Mouse (Mus musculus) heart, postnatal 36 days (tissue): ENCODE measurements around the gene Arfgap2. TPM values are rescaled to one million over a fixed set of nuclear protein-coding genes. Genes with fewer than 3 reads are reported as not detected.

ENCODE experiments used
- DNase-seq, 2 experiments: peaks; one replicate each; pipeline ENCODE4 v3.0.0; 2021 to 2022
- intact Hi-C: fragments of 180-260 bp; cut with DNase I; formaldehyde crosslinking; loops from one replicate; pipeline ENCODE4 v1.15.1; 2025
- total RNA-seq, 2 experiments: library from RNA; stranded (reverse); gene quantifications; 2 replicates each; pipeline ENCODE4 v1.2.3; 2021

The Arfgap2 gene
- total RNA-seq, 2 experiments from 2014 or later: 57.1 to 60.9 TPM

DNA sequence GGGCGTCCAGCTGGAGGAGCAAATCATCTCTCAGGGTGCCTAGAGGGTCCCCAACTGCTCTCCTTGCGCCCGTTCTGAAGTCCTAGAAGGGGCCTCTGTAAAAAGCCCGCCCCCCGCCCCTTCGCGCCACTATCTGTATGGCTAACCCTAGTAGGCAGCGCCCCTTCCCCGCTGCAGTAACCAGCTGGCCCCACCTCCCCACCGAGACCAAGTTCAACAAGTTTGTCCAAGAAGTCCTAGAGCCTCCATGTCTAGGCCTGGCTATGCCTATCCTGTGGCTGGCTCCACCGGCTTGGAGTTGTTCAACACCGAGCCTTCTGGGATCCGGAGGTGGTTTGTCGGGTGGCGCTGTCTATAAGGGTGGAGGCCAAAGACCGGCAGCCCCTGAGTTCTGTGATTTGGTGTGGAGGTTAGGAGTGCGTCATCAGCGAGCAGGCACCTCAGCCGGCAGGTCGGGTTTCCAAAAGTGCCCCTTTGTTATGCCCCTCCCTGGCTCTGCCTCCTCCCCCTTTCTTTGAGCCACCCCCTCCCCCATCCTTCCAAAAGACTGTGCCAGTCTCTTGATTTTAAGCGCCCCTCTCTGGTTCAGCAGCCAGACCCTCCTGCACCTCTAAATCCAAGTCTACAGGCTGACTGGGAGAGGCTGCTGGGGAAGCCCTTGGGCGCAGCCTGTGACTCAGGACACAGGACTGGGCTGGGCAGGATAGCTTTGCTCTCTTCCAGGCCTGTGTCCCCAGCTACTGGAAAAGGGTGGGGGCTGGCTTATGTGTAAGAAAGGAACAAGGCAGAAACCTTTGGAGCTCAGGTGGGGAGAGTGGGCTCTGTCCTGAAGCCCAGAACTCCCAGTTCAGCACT lies 7.4 kb upstream of the Arfgap2 start:
- intact Hi-C loops: loop anchor here (5.0 kb wide), 1 partner anchor 140 kb away; the partner anchor contains the start of gene Mybpc3
- DNase-seq: peak; percentile 23 to 52

DNA sequence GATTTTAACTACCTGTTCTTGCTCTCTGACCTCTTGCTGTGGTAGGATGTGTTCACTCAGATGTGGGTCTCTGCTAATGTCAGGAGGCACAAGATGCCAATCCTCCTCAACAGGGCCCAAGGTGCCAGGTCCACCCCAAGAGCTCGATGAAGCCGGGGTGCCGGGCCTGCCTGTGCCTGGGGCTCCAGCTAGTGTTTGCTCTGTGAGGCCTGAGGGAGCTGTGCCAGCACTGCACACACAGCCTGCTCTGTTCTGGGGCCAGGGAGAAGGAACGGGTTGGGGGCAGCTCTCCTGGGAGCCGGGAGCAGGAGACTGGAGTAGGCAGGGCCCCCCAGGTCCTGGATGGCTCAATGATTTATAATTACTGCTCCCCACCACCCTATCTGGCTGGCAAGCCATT lies 6.7 kb upstream of the Arfgap2 start:
- intact Hi-C loops: loop anchor here (5.0 kb wide), 1 partner anchor 141 kb away; the partner anchor contains the start of gene Mybpc3
- DNase-seq: no peak

DNA sequence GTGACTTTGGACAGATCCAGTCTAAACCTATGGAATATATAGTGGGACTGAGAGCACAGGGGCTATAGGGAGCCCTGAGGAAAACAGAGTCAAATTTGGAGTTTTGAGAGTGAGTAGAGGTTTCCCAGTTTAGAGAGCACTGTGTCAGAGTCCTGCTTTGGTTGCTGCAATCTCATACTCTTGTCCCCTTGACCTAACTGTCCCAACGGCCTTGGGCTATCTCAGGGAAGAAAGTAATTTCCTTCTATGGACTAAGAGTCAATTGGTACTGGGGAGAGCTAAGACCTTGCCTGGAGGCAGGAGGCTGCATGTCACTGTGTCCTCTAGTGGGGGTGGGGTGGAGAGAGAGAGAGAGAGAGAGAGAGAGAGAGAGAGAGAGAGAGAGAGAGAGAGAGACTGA lies 5.9 kb upstream of the Arfgap2 start:
- DNase-seq: no peak
- intact Hi-C loops: loop anchor here (5.0 kb wide), 1 partner anchor 142 kb away; the partner anchor contains the start of gene Mybpc3

DNA sequence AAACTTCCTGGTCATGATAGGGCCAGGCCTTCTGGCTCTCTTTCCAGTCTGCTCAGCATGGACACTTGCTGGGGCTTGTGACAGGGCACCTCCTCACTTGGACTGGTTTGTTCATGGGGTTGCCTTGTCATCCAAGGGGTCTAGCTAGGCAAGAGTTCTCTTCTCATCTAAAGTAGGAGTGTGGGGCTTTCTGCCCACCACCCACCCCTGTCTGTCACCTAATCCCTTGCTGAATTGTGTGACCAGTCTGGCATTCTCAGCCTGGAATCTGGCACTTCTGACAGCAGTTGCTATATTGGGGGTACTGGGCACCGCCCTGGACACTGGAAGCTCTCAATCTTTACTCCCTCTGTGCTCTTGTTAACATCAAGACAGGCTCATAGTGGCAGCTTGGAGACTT lies 5.3 kb upstream of the Arfgap2 start:
- intact Hi-C loops: loop anchor here (5.0 kb wide), 1 partner anchor 142 kb away; the partner anchor contains the start of gene Mybpc3
- DNase-seq: no peak

DNA sequence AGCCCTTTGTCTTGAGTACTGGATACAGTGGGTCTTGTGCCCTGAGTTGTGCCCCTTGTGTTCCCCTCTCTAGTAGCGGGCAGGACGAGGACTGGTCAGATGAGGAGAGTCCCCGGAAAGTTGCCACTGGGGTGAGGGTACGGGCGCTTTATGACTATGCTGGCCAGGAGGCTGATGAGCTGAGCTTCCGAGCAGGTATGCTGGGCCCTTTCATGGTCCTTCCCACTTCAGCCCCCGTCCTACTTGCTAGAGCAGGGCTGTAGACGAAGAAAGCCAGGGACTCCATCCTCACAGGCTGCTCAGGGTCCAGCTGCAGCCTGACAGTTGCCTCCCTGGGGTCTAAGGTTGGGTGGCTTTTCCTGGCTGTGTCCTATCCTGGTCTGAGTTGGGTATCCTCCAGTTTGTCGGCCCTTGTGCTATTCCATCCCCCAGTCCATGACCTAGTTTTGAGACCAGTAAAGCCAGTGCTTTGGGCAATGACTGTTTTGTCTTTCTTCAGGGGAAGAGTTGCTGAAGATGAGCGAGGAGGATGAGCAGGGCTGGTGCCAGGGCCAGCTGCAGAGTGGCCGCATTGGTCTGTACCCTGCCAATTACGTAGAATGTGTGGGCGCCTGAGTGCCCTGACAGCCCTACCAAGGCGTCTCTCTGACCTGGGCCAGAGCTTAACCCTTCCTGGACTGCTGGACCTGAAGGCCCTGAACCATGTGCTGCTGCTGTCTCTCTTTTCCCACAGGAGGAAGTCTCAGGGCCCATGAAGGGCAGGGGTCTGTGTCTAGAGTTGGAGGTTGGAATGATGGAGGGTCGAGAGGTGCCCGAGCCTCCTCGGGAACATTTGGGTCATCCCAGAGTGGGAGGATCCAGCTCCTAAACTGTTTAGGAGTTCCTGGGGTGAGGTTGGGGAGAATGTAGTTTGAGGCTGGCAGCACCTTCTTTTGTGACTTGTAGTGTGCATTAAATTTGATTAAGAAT lies 798 bp upstream of the Arfgap2 start:
- intact Hi-C loops: loop anchor here (2.0 kb wide), 1 partner anchor 27 kb away; the partner anchor contains the start of gene Ddb2
- DNase-seq: no peak

DNA sequence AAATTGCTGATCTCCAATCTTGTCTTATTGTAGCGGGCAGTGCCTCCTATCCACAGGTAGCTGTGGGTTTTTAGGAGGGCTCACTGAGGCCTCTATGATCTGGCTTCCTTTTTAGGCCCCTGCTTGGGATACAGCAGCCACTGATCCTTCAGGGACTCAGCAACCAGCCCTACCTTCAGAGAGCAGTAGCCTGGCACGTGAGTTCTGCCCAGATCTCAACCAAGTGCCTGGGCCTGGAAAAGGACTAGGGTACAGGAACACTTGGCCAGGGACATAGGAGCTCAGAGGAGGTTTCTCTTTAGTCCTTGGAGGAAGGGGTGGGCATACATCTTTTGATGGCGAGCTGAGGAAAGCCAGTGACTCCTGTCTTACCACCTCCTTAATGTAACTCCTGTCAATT lies 3.3 kb downstream of the Arfgap2 start:
- no peak for DNase-seq
- intact Hi-C loops: loop anchor here (5.0 kb wide), 1 partner anchor 76 kb away; no protein-coding TSS in a partner anchor

DNA sequence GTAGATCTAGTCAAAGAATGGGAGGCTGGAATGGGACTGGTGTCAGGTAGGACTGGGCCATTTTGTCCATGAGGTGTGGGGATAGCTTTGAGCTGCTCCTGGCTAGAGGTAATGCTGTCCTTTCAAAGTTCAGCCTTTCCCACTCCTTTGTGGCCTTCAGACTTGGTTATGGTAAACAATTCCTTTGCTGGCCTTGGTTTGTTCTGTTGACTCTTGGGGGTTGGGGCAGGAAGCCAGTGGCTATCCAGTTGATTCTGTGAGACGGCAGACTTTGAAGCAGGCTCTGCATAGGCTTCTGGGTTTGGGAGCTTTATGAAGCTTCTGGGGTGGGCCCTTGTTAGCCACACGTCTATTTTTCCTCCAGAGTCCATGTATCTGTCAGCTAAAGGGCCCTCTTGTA lies 3.9 kb downstream of the Arfgap2 start:
- intact Hi-C loops: loop anchor here (5.0 kb wide), 1 partner anchor 76 kb away; no protein-coding TSS in a partner anchor
- no peak for DNase-seq

DNA sequence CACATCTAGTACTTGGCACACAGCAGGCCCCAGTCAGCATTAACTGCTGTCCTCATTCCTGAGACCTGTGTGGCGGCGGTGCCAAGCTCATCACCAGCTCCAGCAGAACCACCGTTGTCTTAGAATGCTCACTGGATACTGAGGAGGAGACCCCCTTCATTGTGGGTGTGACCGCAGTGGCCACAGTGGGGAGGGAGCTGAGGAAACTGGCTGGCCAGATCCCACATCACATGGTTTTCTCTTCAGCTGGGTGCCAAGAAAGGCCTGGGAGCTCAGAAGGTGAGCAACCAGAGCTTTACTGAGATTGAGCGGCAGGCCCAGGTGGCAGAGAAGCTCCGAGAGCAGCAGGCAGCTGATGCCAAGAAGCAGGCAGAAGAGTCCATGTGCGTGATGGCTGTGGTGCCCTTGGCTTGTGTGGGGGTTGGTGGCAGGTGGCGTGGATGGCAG lies 4.9 kb downstream of the Arfgap2 start:
- no peak for DNase-seq
- intact Hi-C loops: loop anchor here (5.0 kb wide), 1 partner anchor 77 kb away; no protein-coding TSS in a partner anchor

DNA sequence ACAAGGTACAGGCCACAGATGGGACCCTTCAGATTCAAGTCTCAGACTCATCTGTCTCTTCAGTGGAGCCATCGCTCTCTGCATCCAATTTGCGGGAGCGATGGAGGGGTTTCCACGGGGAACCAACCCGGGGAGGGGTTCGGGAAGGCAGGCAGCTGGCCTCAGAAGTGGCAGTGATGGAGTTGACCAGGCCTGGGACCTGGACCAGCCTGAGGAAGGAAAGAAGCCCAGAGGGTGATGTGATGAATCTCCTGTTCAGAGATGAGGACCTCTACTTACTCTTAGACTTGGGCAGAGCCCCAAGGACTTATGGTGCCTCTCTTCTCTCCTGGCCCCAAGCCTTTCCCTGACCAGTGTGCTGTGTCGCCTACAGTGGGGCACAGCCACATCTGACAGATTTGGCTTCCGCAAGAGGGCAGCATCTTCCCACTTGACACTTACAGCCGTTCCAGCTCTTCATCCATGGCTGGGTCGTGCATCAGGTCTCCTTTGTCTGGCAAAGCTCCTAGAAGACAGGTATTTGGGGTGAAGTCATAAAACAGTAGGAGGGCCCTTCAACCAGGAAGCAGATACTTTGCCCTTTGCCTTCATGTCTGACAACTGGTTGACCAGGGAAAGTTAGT lies 14.1 kb downstream of the Arfgap2 start:
- intact Hi-C loops: loop anchor here (5.0 kb wide), 1 partner anchor 162 kb away; the partner anchor contains the start of gene Mybpc3
- DNase-seq: peak in 1 of 2 experiments; percentile 45

DNA sequence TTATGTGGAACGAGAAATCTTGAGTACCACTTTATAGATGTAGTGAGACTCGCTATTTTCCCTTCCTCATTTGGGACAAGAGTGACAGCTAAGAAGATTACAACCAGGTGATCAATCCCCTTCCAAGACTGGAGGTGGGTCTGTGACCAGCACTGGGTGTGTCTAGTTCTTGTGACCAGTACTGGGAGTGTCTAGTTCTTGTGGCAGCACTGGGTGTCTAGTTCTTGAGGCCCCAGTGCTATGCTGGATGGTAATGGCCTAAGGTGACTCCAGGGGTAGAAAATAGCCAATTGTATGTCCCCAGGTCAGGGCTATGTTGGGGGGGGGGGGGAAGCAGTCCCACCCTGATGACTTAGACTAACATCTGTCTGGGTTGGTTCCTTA lies 14.6 kb downstream of the Arfgap2 start:
- DNase-seq: no peak

DNA sequence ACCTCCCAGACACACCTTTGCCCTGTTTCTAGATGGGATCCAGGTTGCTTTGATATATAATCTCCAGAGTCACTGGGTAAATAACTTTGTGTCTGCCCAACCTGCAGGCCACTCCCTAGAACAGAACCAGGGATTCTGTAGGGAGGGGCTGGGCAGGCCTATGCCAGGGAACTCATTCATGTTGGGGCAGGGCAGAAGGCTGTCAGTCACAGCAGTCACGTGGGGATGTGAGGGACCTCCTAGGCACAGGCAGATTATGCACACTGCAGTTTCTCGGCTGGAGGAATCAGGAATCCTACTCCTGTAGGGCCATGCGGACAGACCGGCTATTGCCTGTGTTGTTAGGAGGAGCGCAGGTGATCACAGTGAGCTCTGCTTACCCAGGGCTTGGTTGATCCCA lies 16.6 kb downstream of the Arfgap2 start:
- no peak for DNase-seq
- intact Hi-C loops: no loop called here

More for the DNA sequence above, 14.6 kb downstream of the Arfgap2 start:
- intact Hi-C loops: loop anchor here (5.0 kb wide), 1 partner anchor 162 kb away; the partner anchor contains the start of gene Mybpc3

DNA sequence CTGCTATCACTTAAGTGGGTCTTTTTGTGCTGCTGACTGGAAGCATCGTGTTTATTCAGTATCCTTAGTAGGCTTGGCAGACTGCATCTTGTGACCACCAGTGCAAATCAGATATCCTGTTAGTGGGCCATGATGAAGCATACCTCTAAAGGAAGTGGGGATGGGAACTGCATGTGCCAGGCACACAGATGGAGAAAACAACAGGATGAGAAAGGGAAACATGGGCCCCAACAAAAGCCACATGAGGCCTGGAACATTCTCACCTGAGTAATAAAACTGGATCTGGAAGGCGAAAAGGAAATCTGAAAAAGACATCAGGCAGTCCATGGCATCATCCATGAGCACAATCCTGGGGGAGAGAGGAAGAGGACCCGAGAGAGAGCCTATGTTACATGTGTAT lies 19.2 kb downstream of the Arfgap2 start:
- DNase-seq: no peak
- intact Hi-C loops: no loop called here

DNA sequence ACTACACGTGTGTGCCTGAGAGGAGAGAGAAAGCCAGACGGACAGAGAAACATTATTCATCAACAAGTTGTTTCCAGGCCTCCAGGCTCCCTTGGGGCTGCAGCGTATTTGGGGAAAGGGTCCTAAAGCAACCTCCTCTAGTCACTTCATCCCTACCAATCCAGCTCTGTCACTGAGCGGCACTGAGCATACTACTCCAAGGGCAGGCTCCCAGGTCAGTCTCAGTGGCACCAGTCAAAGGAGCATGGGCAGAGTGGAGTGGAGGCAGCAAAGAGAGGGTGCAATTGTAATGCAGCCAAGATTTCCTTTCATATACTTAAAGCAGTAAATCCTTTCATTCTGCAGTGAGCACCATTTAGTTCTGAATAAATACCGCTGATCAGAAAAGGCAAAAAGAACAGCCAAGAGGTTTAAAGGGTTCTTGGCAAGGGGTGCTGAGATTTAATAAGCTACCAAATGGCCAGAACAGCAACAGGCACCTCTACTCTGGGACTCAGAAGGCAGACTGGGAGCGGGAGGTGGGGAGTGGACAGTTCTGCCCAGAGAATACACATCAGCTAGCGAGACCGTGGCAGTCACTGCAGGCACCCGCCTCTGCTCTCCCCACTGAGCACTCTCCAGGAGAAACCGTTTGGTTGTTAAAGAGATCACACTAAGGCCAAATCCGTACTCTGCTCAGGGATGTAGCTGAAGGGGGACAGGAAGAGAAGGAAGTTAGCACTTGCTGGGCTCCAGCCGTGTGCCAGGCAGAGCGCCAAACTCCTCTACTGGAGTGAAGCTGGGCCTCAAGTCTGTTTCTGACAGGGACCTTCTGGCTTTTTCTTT lies 19.8 kb downstream of the Arfgap2 start:
- DNase-seq: peak in 1 of 2 experiments; percentile 31
- intact Hi-C loops: loop anchor here (5.0 kb wide), 1 partner anchor 98 kb away; no protein-coding TSS in a partner anchor

DNA sequence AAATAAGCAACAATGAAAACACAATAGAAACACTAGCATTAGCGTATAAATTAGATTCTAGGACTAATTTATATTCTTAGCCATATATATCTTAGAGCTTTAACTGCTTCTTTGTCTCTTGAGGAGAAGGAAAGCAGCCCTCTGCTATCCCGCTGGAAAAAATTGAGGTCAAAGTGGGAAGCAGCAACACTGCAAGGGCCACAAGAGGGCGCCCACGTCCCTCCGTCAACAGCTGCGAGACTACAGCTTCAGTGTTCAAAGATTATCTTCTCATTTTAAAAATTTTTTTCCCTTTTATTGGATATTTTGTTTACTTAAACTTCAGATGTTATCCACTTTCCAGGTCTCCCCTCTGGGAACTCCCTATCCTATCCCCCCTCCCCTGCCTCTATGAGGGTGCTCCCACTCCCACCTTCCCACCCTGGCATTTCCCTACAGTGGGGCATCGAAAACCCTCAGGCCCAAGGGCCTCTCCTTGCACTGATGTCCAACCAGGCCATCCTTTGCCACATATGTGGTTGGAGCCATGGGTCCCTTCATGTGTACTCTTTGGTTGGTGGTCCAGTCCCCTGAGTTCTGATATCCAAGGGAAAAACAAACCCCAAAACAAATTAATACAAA lies 21.2 kb downstream of the Arfgap2 start:
- intact Hi-C loops: loop anchor here (1.0 to 5.0 kb wide), 2 partner anchors 96 to 195 kb away; no protein-coding TSS in a partner anchor
- peak; percentile 81 to 88 for DNase-seq

DNA sequence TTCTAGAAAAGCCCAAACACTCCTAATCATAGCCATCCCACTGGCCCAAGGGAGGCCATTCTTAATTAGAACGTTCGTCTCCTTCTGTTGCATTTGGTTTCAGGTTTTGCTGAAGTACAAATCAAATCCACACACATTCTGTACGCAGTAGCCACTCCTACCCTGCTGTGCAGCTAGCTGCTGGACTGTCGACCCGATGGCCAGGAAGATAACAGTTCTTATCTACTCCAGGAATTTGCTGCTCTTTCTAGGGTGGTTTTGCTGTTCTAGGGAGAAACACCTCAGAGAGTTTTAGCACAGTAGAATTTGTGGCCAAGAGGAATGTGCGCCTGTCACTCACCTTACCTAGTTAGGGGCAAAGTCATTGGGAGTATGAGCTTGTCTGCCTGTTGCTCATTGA lies 22.8 kb downstream of the Arfgap2 start:
- intact Hi-C loops: loop anchor here (5.0 kb wide), 1 partner anchor 95 kb away; no protein-coding TSS in a partner anchor
- no peak for DNase-seq

DNA sequence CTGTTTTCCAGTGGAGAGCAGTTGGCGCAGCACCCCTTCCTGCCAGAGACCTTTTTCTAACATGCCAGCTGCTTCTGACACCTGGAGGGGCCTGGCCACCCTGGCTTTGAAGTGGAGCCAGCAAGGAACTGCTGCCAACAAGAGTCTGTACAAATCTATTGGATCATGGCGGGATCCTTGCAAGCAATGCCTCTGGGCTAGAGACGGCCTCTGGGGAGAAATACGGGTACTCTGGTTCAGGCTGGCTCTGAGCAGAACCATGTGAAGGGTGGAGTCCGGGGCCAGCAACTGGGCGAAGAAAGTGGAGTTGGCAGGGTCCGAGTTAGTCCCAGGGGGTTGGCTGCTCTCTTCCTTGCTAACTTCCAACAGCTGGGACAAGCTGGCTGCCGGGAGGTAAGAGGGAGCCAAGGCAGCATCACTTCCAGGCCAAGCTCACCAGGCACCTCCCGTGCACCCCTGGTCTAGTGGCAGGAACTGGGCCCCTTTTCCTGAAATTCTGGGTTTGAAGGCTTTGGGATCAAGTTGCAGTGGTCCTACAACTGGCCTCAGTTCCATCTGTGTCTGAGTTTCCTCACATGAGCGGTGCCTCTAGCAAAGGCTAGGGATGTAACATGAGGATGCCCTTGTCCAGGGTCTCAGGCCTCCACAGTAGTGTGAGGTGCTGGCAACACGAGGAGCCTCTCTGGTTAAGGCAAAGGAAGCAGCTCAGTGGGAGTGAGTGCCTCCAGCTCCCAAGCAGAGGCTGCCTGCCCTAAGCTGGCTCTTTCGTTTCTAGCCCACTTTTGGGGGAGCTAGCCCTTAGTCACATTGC lies 26.6 kb downstream of the Arfgap2 start:
- intact Hi-C loops: no loop called here
- peak; percentile 55 to 64 for DNase-seq

DNA sequence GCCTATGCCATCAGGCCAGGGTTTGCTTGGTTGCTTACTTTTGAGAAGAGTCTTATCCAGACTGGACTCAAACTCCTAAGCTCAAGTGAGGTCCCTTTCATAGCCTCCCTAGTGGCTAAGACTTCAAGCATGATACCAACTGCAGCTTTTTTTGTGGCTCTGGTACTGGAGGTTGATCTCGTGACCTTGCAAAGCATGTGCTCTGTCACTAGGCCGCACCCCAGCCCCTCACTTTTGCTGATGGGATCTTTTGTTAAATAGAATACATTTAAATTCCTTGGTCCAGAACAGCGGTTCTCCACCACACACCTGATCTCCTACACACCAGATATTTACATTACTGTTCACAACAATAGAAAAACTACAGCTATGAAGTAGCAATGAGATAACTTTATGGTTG lies 29.5 kb downstream of the Arfgap2 start:
- intact Hi-C loops: no loop called here
- no peak for DNase-seq

DNA sequence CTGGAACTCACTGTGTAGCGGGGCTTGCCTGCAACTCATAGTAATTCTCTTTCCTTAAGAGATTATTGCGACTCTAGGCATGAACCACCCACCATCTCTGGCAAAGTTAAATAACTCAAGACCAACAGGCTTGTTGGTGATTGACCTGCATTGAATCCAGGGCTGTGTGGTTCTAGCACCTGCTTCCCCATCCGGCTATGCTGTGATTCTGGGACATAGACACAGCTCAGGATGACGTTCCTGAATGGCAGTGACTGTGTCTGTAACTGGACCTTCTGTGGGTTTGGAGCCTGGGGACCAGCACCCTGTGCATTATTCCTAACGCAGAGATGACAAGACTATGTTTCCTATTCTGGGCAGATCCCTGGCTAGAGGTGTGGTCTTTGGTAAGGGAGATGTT lies 31.1 kb downstream of the Arfgap2 start:
- no peak for DNase-seq

More for the DNA sequence above, 31.1 kb downstream of the Arfgap2 start:
- intact Hi-C loops: no loop called here
